Mouse (Mus musculus): ENCODE measurements around the gene Nme7. TPM values are rescaled to one million over a fixed set of nuclear protein-coding genes. Genes with fewer than 3 reads are reported as not detected.

Nme7 gene
- polyA plus RNA-seq, 1 experiment from 2014 or later: 64.3 TPM

DNA sequence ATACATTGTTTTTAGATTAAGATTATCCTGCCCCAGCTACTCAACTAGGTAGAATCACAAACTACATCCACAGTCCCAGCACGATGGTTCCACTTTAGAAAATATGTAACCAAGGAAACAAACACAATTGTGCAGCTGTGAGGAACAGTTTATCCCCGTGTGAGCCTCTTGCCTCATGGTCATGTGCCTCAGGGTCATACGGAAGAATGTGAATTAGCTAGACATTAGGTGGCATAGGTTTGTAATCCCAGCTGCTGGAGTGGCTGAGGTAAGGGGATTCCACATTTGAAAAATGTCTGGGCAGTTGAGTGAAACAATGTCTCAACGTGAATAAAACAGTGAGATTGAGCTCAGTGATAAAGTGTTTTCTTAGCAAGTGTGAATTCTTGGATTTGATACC, 93.8 kb downstream of the Nme7 start:
- Histone ChIP-seq H3K4me1 (ENCODE audit: insufficient read depth, low read length) (no peaks in the 10 kb centered on the region), H3K9me3 (ENCODE audit: low read length) (no peaks in the 10 kb centered on the region), H3K27ac (ENCODE audit: low read length) (no peak overlapping the region), H3K4me3 (ENCODE audit: low read length) (no peak overlapping the region), H3K36me3 (ENCODE audit: insufficient read depth, low read length) (peaks cover 3% of the 10 kb centered on the region; the same call in 1 of the 2 replicates), H3K27me3 (ENCODE audit: insufficient read depth, low read length) (no peaks in the 10 kb centered on the region), H3K4me2 (replicated peaks; ENCODE audit: low read depth, low read length) (no peak overlapping the region), H3K9ac (replicated peaks; ENCODE audit: low read length) (no peak overlapping the region)
- 0 out of 2 replicates have a peak, but pooled peaks have one; percentile 35 for ATAC-seq (ENCODE audit: low FRiP score, low TSS enrichment)
- WGBS: 47% methylated on average over 4 of the region's 4 CpGs

DNA sequence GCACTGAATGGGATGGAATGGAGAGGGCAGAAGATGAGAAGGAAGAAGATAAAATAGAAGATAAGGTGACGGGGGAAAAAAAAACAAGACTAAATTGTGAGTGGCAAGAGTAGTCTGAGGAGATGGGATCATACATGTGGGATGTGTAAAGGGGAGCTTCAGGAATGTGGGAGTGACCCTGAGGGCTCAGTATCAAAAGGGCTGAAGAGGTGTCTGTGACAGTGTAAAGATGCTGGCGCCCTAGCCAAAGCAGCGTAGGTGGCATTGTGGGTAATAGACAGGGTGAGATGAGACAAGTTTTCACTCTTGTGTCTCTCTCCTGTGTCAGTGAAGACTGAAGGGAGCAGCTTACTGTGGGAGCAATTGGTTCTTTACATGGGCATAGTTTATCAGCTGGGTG, 95.7 kb downstream of the Nme7 start:
- 84% methylated on average over 3 of the region's 3 CpGs for WGBS
- H3K9ac ChIP-seq (replicated peaks; ENCODE audit: low read length): no peak overlapping the region
- ATAC-seq (ENCODE audit: low FRiP score, low TSS enrichment): no peak
- H3K4me1 ChIP-seq (ENCODE audit: insufficient read depth, low read length): no peaks in the 10 kb centered on the region
- no peaks in the 10 kb centered on the region for H3K9me3 ChIP-seq (ENCODE audit: low read length)
- no peaks in the 10 kb centered on the region for H3K27me3 ChIP-seq (ENCODE audit: insufficient read depth, low read length)
- no peak overlapping the region for H3K27ac ChIP-seq (ENCODE audit: low read length)
- H3K36me3 ChIP-seq (ENCODE audit: insufficient read depth, low read length): peaks cover 10% of the 10 kb centered on the region
- H3K4me3 ChIP-seq (ENCODE audit: low read length): no peak overlapping the region
- no peak overlapping the region for H3K4me2 ChIP-seq (replicated peaks; ENCODE audit: low read depth, low read length)

DNA sequence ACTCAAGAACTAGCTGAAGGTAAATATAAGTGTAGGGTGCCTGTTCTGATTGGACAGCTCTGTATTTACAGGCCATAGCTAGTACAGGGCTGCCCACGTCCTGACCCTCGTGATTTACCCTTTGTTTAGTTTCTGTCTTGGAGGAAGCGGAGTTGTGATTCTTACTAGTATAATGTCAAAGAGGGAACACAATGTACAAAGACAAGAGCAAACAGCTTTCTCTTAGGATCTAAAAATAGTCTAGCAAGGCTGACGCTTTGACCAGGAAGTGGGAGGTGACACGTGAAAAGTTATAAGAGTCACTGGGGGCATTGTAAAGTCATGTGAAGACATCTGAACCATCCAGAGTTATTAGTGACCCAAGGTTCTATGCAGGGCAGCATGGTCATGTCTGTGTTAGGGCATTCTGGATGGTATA, 101.5 kb downstream of the Nme7 start:
- H3K27me3 ChIP-seq (ENCODE audit: insufficient read depth, low read length): no peaks in the 10 kb centered on the region
- H3K4me2 ChIP-seq (replicated peaks; ENCODE audit: low read depth, low read length): no peak overlapping the region
- no peaks in the 10 kb centered on the region for H3K9me3 ChIP-seq (ENCODE audit: low read length)
- WGBS: 31% methylated on average over 5 of the region's 5 CpGs
- no peak overlapping the region for H3K9ac ChIP-seq (replicated peaks; ENCODE audit: low read length)
- H3K4me3 ChIP-seq (ENCODE audit: low read length): no peak overlapping the region
- ATAC-seq (ENCODE audit: low FRiP score, low TSS enrichment): no peak
- H3K4me1 ChIP-seq (ENCODE audit: insufficient read depth, low read length): peaks cover 2% of the 10 kb centered on the region
- H3K36me3 ChIP-seq (ENCODE audit: insufficient read depth, low read length): peaks cover 10% of the 10 kb centered on the region
- peak overlapping the region; percentile 0; the same call in 1 of the 2 replicates for H3K27ac ChIP-seq (ENCODE audit: low read length)

DNA sequence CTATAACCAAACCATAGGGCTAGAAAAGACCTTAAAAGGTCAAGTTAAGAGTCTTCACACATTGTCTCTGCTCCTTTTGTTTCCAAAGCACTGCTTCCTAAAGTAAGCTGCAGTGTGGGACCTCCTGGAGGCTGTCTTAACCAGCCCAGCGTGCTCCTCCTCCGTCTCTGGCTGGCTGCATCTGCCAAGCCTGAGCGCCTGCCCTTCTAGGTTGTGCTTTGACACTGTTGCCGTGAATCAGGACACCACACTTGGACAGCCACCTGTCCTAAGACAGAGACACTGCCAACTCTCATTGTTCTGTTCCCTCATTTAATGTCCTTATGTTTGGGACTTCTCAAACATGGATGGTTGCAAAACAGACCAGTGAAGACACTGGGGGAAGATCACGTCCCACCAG, 102.6 kb downstream of the Nme7 start:
- Histone ChIP-seq H3K27ac (ENCODE audit: low read length) (peak overlapping the region; percentile 61; the same call in 1 of the 2 replicates), H3K9me3 (ENCODE audit: low read length) (no peaks in the 10 kb centered on the region), H3K4me3 (ENCODE audit: low read length) (no peak overlapping the region), H3K4me1 (ENCODE audit: insufficient read depth, low read length) (peaks cover 2% of the 10 kb centered on the region), H3K9ac (replicated peaks; ENCODE audit: low read length) (no peak overlapping the region), H3K4me2 (replicated peaks; ENCODE audit: low read depth, low read length) (no peak overlapping the region), H3K36me3 (ENCODE audit: insufficient read depth, low read length) (peaks cover 8% of the 10 kb centered on the region), H3K27me3 (ENCODE audit: insufficient read depth, low read length) (no peaks in the 10 kb centered on the region)
- WGBS: 42% methylated on average over 5 of the region's 5 CpGs
- peak; percentile 92 for ATAC-seq (ENCODE audit: low FRiP score, low TSS enrichment)

DNA sequence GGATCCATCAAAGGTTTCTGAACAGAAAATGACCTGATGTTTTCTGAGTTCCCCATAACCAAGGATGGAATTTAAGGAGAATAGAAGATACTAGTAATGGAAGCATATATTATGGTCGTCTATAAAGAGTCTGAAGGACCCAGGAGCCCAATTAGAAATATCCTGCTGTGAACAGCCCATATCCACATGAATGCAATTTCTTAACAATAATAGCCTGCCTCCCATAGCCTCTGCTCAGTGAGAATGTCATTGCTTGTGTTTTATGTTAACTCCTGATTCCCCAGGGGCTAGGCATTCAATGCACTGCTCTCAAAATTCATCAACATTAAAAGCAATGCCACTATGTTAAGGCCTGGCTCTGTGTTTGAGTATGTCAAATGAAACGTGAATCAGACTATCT, 104.7 kb downstream of the Nme7 start:
- Histone ChIP-seq H3K9me3 (ENCODE audit: low read length) (no peaks in the 10 kb centered on the region), H3K4me3 (ENCODE audit: low read length) (no peak overlapping the region), H3K27me3 (ENCODE audit: insufficient read depth, low read length) (no peaks in the 10 kb centered on the region), H3K27ac (ENCODE audit: low read length) (no peak overlapping the region), H3K4me1 (ENCODE audit: insufficient read depth, low read length) (peaks cover 2% of the 10 kb centered on the region), H3K4me2 (replicated peaks; ENCODE audit: low read depth, low read length) (no peak overlapping the region), H3K36me3 (ENCODE audit: insufficient read depth, low read length) (peaks cover 3% of the 10 kb centered on the region), H3K9ac (replicated peaks; ENCODE audit: low read length) (no peak overlapping the region)
- ATAC-seq (ENCODE audit: low FRiP score, low TSS enrichment): no peak
- WGBS: 73% methylated on average over 2 of the region's 2 CpGs

DNA sequence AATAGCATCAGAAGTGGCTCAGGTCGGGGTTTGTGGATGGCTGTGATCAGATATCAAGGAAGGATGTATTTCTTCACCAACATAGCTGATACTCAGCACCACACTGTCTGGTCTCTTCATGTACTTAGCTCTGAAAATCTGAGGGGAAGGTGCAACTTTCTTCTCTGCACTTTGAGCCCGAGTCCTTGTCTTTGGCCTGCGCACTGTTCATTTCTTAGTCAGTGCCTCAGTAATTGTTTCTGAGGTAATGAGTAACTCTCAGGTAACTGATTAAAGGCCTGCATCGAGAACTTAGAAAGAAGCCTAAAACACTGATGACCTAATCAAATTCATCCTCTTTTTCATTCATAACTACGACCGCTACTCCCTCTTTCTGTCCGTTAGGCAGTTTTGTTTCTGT, 107.4 kb downstream of the Nme7 start:
- H3K27ac ChIP-seq (ENCODE audit: low read length): peak overlapping the region; percentile 86
- 63% methylated on average over 7 of the region's 7 CpGs for WGBS
- H3K27me3 ChIP-seq (ENCODE audit: insufficient read depth, low read length): no peaks in the 10 kb centered on the region
- peaks cover 7% of the 10 kb centered on the region; the same call in 1 of the 2 replicates for H3K4me1 ChIP-seq (ENCODE audit: insufficient read depth, low read length)
- H3K9me3 ChIP-seq (ENCODE audit: low read length): no peaks in the 10 kb centered on the region
- no peak overlapping the region for H3K4me2 ChIP-seq (replicated peaks; ENCODE audit: low read depth, low read length)
- H3K9ac ChIP-seq (replicated peaks; ENCODE audit: low read length): no peak overlapping the region
- no peak overlapping the region for H3K4me3 ChIP-seq (ENCODE audit: low read length)
- ATAC-seq (ENCODE audit: low FRiP score, low TSS enrichment): peak; percentile 69; the same call in 1 of the 2 replicates
- H3K36me3 ChIP-seq (ENCODE audit: insufficient read depth, low read length): no peaks in the 10 kb centered on the region; the same call in 1 of the 2 replicates

DNA sequence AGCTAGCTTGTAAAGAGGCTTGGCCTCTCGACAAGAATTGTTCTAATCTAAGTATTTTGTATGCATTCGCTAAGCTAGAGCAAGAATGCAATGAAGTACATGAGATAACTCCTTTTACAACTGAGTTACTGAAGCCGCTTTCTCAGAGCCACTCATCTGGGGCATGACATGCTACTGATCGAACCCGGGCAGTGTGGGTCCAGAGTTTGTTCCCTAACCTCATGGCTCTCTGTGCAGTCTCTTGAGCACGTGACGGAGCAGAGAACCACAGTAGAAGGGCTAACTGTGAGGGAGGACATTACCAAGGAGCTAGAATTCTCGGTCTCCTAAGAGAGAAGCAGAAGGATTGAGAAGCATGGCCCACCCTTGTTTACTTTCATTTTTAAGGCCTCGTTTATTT, 109.0 kb downstream of the Nme7 start:
- H3K4me2 ChIP-seq (replicated peaks; ENCODE audit: low read depth, low read length): no peak overlapping the region
- no peaks in the 10 kb centered on the region; the same call in 1 of the 2 replicates for H3K36me3 ChIP-seq (ENCODE audit: insufficient read depth, low read length)
- H3K4me3 ChIP-seq (ENCODE audit: low read length): no peak overlapping the region
- WGBS: 95% methylated on average over 9 of the region's 9 CpGs
- no peak overlapping the region for H3K9ac ChIP-seq (replicated peaks; ENCODE audit: low read length)
- no peaks in the 10 kb centered on the region for H3K27me3 ChIP-seq (ENCODE audit: insufficient read depth, low read length)
- ATAC-seq (ENCODE audit: low FRiP score, low TSS enrichment): no peak
- H3K27ac ChIP-seq (ENCODE audit: low read length): no peak overlapping the region
- H3K4me1 ChIP-seq (ENCODE audit: insufficient read depth, low read length): 0 out of 2 replicates have a peak, but pooled peaks cover 5% of the 10 kb centered on the region
- no peaks in the 10 kb centered on the region for H3K9me3 ChIP-seq (ENCODE audit: low read length)

DNA sequence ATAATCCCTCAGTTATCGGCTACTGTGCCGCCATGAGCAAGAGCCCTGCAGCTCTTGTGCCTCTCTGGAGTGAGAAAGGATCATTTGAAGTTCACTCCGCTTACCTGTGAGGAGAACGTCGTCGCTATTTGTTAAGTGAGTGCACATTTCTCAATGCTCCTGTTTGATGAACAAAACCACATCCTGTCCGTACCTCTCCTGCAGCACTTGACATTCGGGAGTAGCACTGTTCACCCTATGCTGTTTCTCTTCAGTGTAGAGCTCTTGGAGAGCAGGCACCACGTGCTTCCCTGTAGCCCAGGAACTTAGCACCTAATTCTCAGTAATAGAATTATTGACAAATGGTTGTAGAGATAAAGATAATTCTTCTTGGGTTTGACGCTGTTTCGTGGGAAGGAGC, 109.7 kb downstream of the Nme7 start:
- no peak overlapping the region for H3K9ac ChIP-seq (replicated peaks; ENCODE audit: low read length)
- no peak for ATAC-seq (ENCODE audit: low FRiP score, low TSS enrichment)
- no peak overlapping the region for H3K4me2 ChIP-seq (replicated peaks; ENCODE audit: low read depth, low read length)
- no peaks in the 10 kb centered on the region for H3K9me3 ChIP-seq (ENCODE audit: low read length)
- no peak overlapping the region for H3K4me3 ChIP-seq (ENCODE audit: low read length)
- WGBS: 90% methylated on average over 11 of the region's 11 CpGs
- H3K27ac ChIP-seq (ENCODE audit: low read length): no peak overlapping the region
- H3K4me1 ChIP-seq (ENCODE audit: insufficient read depth, low read length): 0 out of 2 replicates have a peak, but pooled peaks cover 5% of the 10 kb centered on the region
- H3K27me3 ChIP-seq (ENCODE audit: insufficient read depth, low read length): no peaks in the 10 kb centered on the region
- H3K36me3 ChIP-seq (ENCODE audit: insufficient read depth, low read length): no peaks in the 10 kb centered on the region; the same call in 1 of the 2 replicates

DNA sequence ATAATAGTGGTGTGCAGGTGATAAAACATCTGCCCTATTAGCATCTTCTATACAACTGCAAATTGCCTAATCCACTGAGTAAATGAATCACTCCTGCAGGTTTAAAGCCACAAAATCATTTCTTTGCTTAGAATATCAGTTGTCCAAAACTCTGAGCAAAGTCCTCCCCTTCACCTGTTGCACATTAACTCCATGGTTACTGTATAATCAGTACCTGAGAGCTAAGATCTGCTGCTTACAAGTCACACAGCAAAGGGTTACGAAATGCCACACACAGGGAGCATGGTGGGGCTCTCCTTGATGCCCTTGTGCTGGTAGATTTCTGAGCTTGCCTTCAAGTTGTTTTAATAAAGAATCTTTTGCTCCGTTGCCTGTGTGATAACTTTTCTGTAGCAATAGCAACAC, 111.4 kb downstream of the Nme7 start:
- ATAC-seq (ENCODE audit: low FRiP score, low TSS enrichment): peak; percentile 82
- Histone ChIP-seq H3K9ac (replicated peaks; ENCODE audit: low read length) (no peak overlapping the region; the same call in 1 of the 2 replicates), H3K27me3 (ENCODE audit: insufficient read depth, low read length) (no peaks in the 10 kb centered on the region), H3K27ac (ENCODE audit: low read length) (peak overlapping the region; percentile 83), H3K36me3 (ENCODE audit: insufficient read depth, low read length) (no peaks in the 10 kb centered on the region), H3K4me2 (replicated peaks; ENCODE audit: low read depth, low read length) (no peak overlapping the region), H3K4me3 (ENCODE audit: low read length) (no peak overlapping the region), H3K4me1 (ENCODE audit: insufficient read depth, low read length) (0 out of 2 replicates have a peak, but pooled peaks cover 5% of the 10 kb centered on the region), H3K9me3 (ENCODE audit: low read length) (no peaks in the 10 kb centered on the region)
- 67% methylated on average over 2 of the region's 2 CpGs for WGBS

DNA sequence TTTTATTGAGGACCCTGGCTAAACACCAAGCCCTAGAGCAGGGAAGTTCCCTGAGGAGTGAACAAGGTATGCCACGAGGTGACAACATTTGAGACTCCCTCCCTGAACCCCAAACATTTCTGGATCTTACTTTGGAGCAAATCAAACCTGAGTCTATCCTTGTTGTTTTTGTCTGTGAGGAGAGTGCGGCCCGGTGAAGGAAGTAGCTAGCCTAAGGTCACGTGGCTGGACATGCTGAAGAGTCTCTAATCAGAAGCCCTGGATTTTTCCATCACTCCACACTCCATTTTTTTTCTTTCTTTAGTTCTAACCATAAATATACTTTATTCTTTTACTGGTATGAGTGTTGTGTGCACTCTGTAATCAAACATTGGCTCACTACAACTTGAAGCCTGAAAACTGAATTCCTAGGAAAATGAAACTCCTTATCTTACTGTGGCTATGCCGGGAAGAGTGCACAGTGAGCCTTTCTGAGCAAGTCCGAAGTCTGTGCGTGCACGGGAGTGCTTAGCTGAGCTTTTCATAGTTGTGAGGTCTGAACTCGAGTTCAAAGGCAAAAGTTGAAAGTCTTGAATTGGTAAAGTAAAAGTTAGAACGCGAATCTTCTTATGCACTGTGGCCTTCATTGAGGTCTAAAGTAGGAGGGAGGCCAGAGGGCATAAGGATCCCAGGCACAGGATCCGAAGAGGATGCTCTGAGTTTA, 112.9 kb downstream of the Nme7 start:
- Histone ChIP-seq H3K36me3 (ENCODE audit: insufficient read depth, low read length) (no peaks in the 10 kb centered on the region), H3K27me3 (ENCODE audit: insufficient read depth, low read length) (no peaks in the 10 kb centered on the region), H3K27ac (ENCODE audit: low read length) (peak overlapping the region; percentile 8; the same call in 1 of the 2 replicates), H3K4me3 (ENCODE audit: low read length) (no peak overlapping the region), H3K9ac (replicated peaks; ENCODE audit: low read length) (no peak overlapping the region), H3K4me1 (ENCODE audit: insufficient read depth, low read length) (0 out of 2 replicates have a peak, but pooled peaks cover 5% of the 10 kb centered on the region), H3K4me2 (replicated peaks; ENCODE audit: low read depth, low read length) (no peak overlapping the region), H3K9me3 (ENCODE audit: low read length) (no peaks in the 10 kb centered on the region)
- ATAC-seq (ENCODE audit: low FRiP score, low TSS enrichment): no peak
- WGBS: 80% methylated on average over 12 of the region's 12 CpGs

Data from kidney, embryonic 16.5 days (tissue).